Mouse (Mus musculus): ENCODE data around the gene Ifi27.
"Not testable (repeated sequence)": the region's sequence is repeated elsewhere in the genome, so short reads cannot be mapped to it uniquely, and the experiment has no call there.

Gene Ifi27

GRCm38 (mm10) chr12:103433986-103434731, at the start of gene Ifi27:
Gene Ifi27, plus strand, starts transcription at chr12:103434211.
- DNase-seq: peak; percentile 94

GRCm38 (mm10) chr12:103388505-103389347, 45.3 kb upstream of the Ifi27 start, which contains the start of gene Otub2:
Gene Otub2, plus strand, starts transcription at chr12:103388682.
- DNase-seq: peak; percentile 99

GRCm38 (mm10) chr12:103389348-103389727, 44.7 kb upstream of the Ifi27 start:
- no peak for DNase-seq

DNA sequence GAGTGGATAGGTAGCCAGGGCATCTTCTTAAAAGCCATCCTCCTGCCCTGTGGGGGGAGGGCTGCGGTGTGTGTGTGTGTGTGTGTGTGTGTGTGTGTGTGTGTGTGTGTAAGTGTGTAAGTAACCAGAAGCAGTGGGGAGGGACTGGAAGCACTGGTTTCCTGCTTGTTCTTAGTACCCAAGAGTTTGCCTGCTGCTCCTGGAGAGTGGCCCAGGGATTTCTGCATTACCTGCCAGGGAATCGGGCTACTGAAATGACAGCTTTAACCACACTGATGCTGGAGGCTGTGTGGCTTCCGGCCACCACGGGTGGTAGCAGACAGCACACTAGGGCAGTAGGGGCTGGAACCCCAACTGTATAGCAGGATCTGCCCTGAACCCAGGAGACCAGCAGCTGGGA, 44.0 kb upstream of the Ifi27 start:
- DNase-seq: peak; percentile 18

GRCm38 (mm10) chr12:103391098-103391497, 42.9 kb upstream of the Ifi27 start:
- no peak for DNase-seq

DNA sequence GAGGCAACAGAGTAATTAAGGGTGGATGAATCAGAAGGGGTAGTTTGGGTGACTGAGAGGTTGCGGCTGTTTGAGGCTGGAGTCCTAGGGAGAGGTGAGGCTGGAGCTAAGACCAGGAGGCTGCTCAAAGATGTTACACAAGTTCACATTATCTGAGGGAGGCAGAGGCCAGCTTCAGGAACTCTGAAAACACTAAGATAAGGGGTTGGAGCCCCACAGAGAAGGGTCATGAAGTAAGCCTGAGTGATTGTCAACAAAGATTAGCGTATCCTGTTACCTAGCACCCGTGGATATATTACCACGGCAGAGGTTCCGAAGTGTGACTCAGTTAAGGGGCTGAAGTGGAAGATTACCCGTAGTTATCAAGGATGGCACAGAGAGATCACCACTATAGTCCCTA, 40.5 kb upstream of the Ifi27 start:
- DNase-seq: no peak

GRCm38 (mm10) chr12:103395486-103396275, 38.3 kb upstream of the Ifi27 start:
- peak; percentile 28 for DNase-seq

DNA sequence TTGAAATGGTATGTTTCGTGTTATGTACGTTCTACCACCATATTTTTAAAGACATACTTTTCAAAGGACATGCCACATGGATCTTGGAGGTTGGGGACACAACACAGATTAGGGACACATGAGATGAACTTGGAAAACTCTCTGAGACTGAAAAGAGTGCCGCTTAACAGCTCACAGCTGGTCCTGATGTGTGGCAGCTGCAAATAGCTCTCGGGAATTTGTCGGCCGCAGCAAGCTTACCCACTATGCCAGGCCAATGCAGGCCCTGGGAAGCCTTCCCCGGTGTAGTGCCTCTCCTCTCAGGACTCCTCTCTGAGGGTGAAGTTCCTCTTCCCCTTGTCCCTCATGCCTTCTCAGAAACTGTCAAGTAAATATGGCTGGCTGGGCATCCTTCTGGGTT, 37.3 kb upstream of the Ifi27 start:
- peak; percentile 60 for DNase-seq

DNA sequence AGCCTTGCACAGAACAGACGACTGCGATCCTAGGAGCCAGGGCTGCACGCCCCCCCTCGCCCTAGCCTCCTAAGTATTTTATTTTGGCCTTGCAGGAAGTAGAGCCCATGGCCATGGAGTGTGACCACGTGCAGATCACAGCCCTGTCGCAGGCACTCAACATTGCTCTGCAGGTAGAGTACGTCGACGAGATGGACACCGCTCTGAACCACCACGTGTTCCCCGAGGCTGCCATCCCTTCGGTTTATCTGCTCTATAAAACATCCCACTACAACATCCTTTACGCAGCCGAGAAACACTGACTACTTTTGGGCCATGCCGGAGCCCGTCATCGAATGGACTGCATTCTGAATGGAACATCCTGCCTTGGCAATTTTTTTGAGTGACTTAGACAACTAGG, 29.9 kb upstream of the Ifi27 start:
- DNase-seq: no peak

- no peak for DNase-seq
Observed at GRCm38 (mm10) chr12:103407720-103408119, 26.3 kb upstream of the Ifi27 start, which contains the start of gene 9330161L09Rik. Gene 9330161L09Rik, minus strand, starts transcription at chr12:103407820.

GRCm38 (mm10) chr12:103408144-103408543, 25.9 kb upstream of the Ifi27 start:
- DNase-seq: no peak

DNA sequence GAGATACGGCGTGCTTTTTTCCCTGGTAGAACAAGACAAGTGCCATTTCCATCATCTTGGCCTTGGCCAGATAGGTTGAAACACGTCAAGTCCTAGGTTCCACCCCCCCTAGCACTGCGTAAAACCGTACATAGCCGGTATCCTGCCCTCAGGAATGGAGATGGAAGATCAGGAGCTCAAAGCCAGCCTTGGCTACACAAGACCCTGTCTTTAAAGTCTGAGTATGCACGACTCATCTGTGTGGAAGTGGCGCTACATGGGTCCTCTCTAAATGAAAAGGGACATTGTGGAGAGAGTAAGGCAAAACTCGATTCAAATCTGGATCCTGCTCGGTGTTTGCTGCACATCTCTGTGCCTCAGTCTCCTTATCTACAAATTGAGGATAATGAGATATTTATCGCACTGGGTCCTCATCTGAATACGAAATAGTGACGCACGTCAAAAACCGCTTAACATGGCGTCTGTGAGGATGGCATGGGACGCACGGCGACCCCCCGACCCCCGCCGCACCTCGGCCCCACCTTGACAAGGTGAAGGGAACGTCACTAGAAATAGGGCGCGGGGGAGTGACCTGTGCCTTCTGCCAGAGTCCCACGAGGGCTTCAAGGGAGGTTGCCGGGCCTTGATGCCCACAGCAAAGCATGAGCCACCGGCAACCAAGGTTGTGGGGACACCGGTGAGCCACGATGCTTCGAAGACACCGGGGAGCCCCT, 8.8 kb upstream of the Ifi27 start:
- DNase-seq: no peak

- peak; percentile 100 for DNase-seq
Observed at GRCm38 (mm10) chr12:103425729-103426470, 8.1 kb upstream of the Ifi27 start, which contains the start of gene Ddx24. Gene Ddx24, minus strand, starts transcription at chr12:103425830.

- DNase-seq: no peak
Observed at GRCm38 (mm10) chr12:103426710-103427109, 7.3 kb upstream of the Ifi27 start.

GRCm38 (mm10) chr12:103433430-103433829, 581 bp upstream of the Ifi27 start:
- no peak for DNase-seq

DNA sequence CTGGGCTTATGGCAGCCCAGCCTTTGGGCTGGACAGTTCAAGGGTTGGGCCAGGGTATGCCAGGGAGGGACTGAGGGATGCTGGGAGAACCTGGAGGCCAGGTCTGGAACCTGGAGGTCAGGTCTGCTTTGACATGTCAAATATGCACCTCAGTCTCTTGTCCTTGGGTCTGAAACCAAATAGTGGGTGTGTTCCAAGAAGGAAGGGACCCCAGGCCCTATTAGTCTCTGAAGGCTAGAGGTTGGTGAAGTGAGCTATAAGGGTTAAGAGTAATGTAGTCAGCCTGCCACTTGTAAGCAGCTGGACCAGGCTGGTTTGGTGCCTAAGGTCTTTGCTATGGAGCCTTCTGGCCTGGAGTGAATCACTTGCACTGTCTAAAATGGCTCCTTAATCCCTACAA, 850 bp downstream of the Ifi27 start:
- no peak for DNase-seq

DNA sequence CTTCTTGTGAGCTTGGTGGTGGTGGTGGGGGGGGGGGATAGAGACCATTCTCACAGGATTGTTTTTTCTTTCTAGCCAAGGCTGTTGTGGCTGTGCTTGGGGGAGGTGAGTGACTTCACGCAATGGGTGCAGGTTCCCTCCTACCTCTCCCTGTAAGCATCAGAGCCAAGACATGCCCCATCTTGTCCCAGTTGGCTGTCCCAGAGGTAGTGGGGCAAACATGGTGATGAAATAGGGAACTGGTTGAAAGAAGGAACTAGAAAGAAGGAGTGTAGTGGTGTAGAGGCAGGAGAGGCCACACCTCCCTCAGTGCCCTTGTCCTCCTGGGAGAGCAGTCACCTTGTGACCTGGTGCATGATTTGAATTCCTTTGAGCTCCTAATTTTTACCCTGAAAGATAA, 3.6 kb downstream of the Ifi27 start:
- DNase-seq: no peak

- peak; percentile 40 for DNase-seq
Observed at GRCm38 (mm10) chr12:103443524-103443923, 9.5 kb downstream of the Ifi27 start, which contains the start of gene Ifi27l2a. Gene Ifi27l2a, minus strand, starts transcription at chr12:103443680.

DNA sequence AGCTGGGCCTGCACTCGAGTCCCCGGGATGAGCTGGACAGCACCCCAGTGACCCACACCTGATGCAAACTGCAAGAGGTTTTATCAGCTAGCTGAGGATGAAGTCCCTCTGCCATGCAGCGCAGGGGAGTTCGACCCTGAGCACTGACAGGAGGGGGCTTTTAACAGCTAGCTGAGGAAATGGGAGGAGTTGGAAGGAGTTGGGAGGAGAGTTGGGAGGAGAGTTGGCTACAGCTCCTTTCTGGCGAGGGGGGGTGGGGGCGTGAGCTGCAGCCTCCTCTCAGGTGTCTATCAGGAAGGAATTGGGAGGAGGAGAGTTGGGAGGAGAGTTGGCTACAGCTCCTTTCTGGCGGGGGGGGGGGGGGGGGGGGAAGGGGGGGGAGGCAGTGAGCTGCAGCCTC, 10.2 kb downstream of the Ifi27 start:
- not testable (repeated sequence) for DNase-seq

DNA sequence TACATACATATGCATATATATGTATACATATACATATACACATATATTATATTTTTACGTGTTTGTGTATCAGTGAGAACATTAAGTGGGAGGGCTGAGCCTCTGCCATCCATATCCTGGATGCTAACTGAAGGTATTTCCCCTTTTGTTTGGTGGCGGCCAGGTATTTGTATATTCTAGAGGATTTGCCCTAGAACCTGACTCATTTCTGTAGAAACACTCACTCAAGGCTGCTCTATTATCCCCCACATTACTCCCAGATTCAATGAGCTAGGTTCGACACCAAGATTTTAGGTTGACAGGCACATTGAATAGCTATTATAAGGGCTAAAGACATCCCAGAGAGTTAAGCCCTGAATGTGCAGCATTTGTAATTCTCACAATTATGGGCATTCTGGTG, 11.0 kb downstream of the Ifi27 start:
- DNase-seq: no peak

DNA sequence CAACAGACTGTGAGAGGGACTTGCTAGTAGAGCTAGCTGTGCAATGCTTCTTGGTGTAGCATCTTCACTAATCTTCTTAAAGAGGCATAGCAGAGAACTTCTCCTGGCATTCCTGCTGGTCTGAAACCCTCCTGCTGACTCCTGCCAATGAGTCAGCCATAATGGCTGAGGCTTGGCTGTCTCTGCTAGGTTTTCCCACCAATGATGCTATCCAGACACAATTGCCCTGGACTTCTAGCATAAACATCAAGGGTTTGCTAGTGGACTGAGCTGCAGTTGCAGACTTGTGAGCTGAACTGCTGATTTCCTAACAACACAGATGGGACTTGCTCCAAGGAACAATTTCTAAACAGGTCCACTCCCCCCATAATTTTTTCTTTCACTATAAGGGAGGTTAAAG, 19.4 kb downstream of the Ifi27 start:
- DNase-seq: no peak

DNA sequence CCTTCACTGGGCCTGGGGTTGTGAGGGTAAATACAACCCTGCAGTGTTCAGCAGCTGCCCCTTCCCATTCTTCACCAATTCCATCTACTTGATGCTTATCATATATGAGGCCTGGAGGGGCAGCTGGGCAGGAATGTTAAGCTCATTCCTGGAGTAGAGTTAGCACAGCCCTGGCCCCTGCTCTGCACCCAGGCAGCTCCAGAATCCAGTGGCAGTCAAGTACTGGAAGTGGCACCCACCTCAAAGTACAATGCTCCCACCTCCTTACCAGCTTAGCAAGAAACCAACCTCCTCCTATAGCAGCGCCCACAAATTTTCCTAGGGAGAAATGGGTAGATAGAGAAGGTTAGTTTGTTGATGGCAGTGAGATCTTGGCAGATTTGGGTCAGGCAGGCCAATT, 22.7 kb downstream of the Ifi27 start:
- not testable (repeated sequence) for DNase-seq
